Comparison of ENCODE assay signal across 23 mouse cellular contexts in the genomic region with DNA sequence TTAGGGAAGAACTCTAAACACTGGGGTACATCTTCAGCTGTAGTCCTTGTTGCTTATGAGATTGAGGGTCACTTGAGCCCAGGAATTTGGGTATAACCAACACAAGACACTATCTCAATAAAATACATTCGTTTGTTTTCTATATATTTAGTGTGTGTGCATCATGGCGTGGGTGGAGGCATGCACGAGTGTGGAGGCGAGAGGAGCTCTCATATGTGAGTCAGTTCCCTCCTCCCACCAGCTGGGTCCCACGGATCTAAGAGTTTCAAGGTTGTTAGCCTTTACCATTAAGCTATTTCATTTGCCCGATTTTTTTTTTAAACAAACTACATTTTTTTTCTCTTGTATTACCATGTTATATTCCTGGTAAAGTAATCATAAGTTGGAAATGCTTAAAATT. TPM values are rescaled to one million over a fixed set of nuclear protein-coding genes. Genes with fewer than 3 reads are reported as not detected.
DNase-seq lines count a peak whose midpoint lies in the region; ATAC-seq lines count a peak whose summit lies in the region.
"Had no signal": no experiment of that assay in that cellular context is flagged by ENCODE, and none has a peak within 500 bp of the region (broad histone marks: within the 10 kb centered on the region; RNA-seq: fewer than 3 reads in every experiment).

No protein-coding gene starts in this region.

- intact Hi-C loops in left cerebral cortex, postnatal 4 days (cut with DNase I): no loop called here

- peak; percentile 62 for ATAC-seq in frontal cortex, adult (ENCODE audit: low TSS enrichment)
- ATAC-seq: forebrain, embryonic 13.5 days; forebrain, embryonic 16.5 days; hindbrain, embryonic 16.5 days; inflammation-experienced regulatory T-cells, adult 6 months; Patski had no signal

- no peak for DNase-seq in frontal cortex, postnatal 10 days (ENCODE audit: low spot score in 2 of 2)
- peak; percentile 51 to 56 for DNase-seq in left cerebral cortex, adult 18-20 months (ENCODE audit: low spot score in 2 of 2)
- DNase-seq in left cerebral cortex, postnatal 4 days: no peak
- peak; percentile 66 for DNase-seq in right cerebral cortex, adult 18-20 months
- no peak for DNase-seq in right cerebral cortex, postnatal 36 days (ENCODE audit: low spot score in 2 of 2)
- DNase-seq in brain, adult 2 months (ENCODE audit: low read depth, low spot score): peak; percentile 67
- no peak for DNase-seq in cerebellum, postnatal 4 days (ENCODE audit: low spot score in 2 of 2)
- DNase-seq: adrenal gland, postnatal 10 days; adrenal gland, postnatal 36 days; cerebellum, adult 11-12 months; cerebellum, adult 8-10 months; cerebellum, postnatal 10 days; cerebellum, postnatal 36 days; gastrocnemius, postnatal 10 days; gastrocnemius, postnatal 36 days; heart, postnatal 10 days; heart, postnatal 36 days had no signal

RNA-seq across cellular contexts. Expression of gene Spi1, which starts 8.6 kb away (rescaled TPM):
- total RNA-seq in left cerebral cortex, adult 18-20 months (2021): 1 to 10 TPM; 3.2 to 3.6 TPM
- total RNA-seq in left cerebral cortex, postnatal 4 days (2021): 1 to 10 TPM; 3.0 to 3.2 TPM

RNA-seq across cellular contexts. Expression of gene Slc39a13, which starts 20.6 kb away (rescaled TPM):
- 10 to 100 TPM; 26.8 to 31.8 TPM for total RNA-seq in left cerebral cortex, adult 18-20 months (2021)
- total RNA-seq in left cerebral cortex, postnatal 4 days (2021): 10 to 100 TPM; 30.6 to 41.6 TPM

RNA-seq across cellular contexts. Expression of gene Mybpc3, which starts 27.1 kb away (rescaled TPM):
- total RNA-seq in left cerebral cortex, adult 18-20 months (2021): under 1 TPM; 0.12 TPM
- not detected for total RNA-seq in left cerebral cortex, postnatal 4 days (2021)
- total RNA-seq: adrenal gland, postnatal 36 days; gastrocnemius, postnatal 36 days had no signal

RNA-seq across cellular contexts. Expression of gene Psmc3, which starts 37.0 kb away (rescaled TPM):
- 100 to 1,000 TPM; 210 to 211 TPM for total RNA-seq in left cerebral cortex, adult 18-20 months (2021)
- 100 to 1,000 TPM; 190 to 192 TPM for total RNA-seq in left cerebral cortex, postnatal 4 days (2021)

RNA-seq across cellular contexts. Expression of gene Rapsn, which starts 55.4 kb away (rescaled TPM):
- under 1 TPM; 0.49 to 0.70 TPM for total RNA-seq in left cerebral cortex, adult 18-20 months (2021)
- not detected for total RNA-seq in left cerebral cortex, postnatal 4 days (2021)

Comparison
In these comparisons a context has a peak if more than half of its experiments do, and no peak if none do; other contexts are left out.
1. DNase-seq: peak in left cerebral cortex, adult 18-20 months (2 of 2), right cerebral cortex, adult 18-20 months (single experiment) and brain, adult 2 months (single experiment); none in frontal cortex, postnatal 10 days (0 of 2), left cerebral cortex, postnatal 4 days (single experiment), right cerebral cortex, postnatal 36 days (0 of 2) and cerebellum, postnatal 4 days (0 of 2).